Mouse (Mus musculus): ENCODE measurements around the gene Atf7ip.

DNA sequence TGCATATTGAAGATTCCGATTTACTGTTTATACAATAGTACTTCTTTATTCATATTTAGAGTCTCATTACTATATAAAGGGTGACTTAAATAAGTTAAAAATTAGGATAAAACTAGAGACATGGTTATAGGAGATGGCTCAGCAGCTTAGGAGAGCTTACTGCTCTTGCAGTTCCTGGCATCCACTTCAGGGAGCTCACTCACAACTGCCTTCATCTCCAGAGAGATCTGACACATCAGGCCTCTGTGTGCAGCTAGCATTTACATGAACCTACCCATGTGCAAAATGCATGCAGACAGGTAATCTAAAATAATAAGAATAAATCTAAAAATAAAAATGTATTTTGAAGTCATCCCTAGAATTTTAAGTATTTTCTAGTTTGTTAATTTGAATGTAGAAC is 36.1 kb downstream of the Atf7ip start:
- no peak for TF ChIP-seq CTCF (conservative IDR thresholded peaks at IDR 0.05; ENCODE audit: low read length)
- no peak for TF ChIP-seq NANOG (IDR thresholded peaks at IDR 0.05; ENCODE audit: borderline replicate concordance, low read length)
